Mouse (Mus musculus) forebrain, postnatal 0 days (tissue): ENCODE measurements around the gene Rab3ip. TPM values are rescaled to one million over a fixed set of nuclear protein-coding genes. Genes with fewer than 3 reads are reported as not detected.

Experiments
- ATAC-seq: fragments of 200-750 bp; cut with Nextera tagmentation; 2 replicates; pipeline ENCODE4 v1.8.0; 2017; ENCODE audit warnings: mild to moderate bottlenecking, moderate library complexity
- DNase-seq: peaks from one replicate; pipeline ENCODE4 v3.0.0-alpha.2; 2015
- H3K27ac ChIP-seq: fragments of 300-500 bp; sonication (generic); 2 replicates; pipeline ENCODE4 v1.5.1; 2014; ENCODE audit warnings: low read depth, mild to moderate bottlenecking, antibody characterized with exemption, low read length, moderate library complexity, mixed read lengths
- H3K27me3 ChIP-seq: fragments of 300-500 bp; sonication (generic); 2 replicates; pipeline ENCODE4 v1.6.1; 2014; ENCODE audit warnings: mild to moderate bottlenecking, low read length, mixed read lengths; ENCODE audit not compliant: insufficient read depth
- H3K36me3 ChIP-seq: fragments of 300-500 bp; sonication (generic); 2 replicates; pipeline ENCODE4 v1.6.1; 2014; ENCODE audit warnings: mild to moderate bottlenecking, moderate library complexity; ENCODE audit not compliant: insufficient read depth
- H3K4me1 ChIP-seq: fragments of 300-500 bp; sonication (generic); 2 replicates; pipeline ENCODE4 v1.6.1; 2014; ENCODE audit warnings: antibody characterized with exemption; ENCODE audit not compliant: insufficient read depth
- H3K4me2 ChIP-seq: fragments of 300-500 bp; sonication (generic); 2 replicates; pipeline ENCODE4 v1.6.1; 2014; ENCODE audit warnings: low read depth, mild to moderate bottlenecking, moderate library complexity
- H3K4me3 ChIP-seq: fragments of 300-500 bp; sonication (generic); 2 replicates; pipeline ENCODE4 v1.5.1; 2014; ENCODE audit warnings: low read depth, low read length, mixed read lengths
- H3K9ac ChIP-seq: fragments of 300-500 bp; sonication (generic); 2 replicates; pipeline ENCODE4 v1.6.1; 2014; ENCODE audit warnings: mild to moderate bottlenecking
- H3K9me3 ChIP-seq: fragments of 300-500 bp; sonication (generic); 2 replicates; pipeline ENCODE4 v1.6.1; 2016; ENCODE audit warnings: low read length
- CTCF ChIP-seq: sonication (generic); IDR thresholded peaks from 2 replicates; pipeline ENCODE4 v1.5.1; 2016; ENCODE audit warnings: antibody characterized with exemption, control low read depth, low read depth
- WGBS: fragments of 180-500 bp; shearing (Covaris S2); extraction: QIAGEN DNeasy Blood & Tissue Kit; methylation state at CpG from one replicate; pipeline ENCODE4 v1.1.7; 2014; 5-methylcytosine and 5-hydroxymethylcytosine counted together
- polyA plus RNA-seq: library from polyadenylated mRNA; unstranded; fragments of >200 nt; fragmentation: Nextera tagmentation; extraction: Ambion mirVana; gene quantifications from 2 replicates; pipeline ENCODE4 v1.2.1, GENCODE M21; 2015
- total RNA-seq: library from RNA; depleted of rRNA; stranded (reverse); fragments of >200 nt; gene quantifications from 2 replicates; pipeline ENCODE4 v1.2.3, GENCODE M21; 2014; rRNA removed

Rab3ip gene
- total RNA-seq (80.7 and 125 TPM in 2 replicates), polyA plus RNA-seq (37.3 and 41.8 TPM in 2 replicates)

GRCm38 (mm10) chr10:116950009-116950769 is at the start of gene Rab3ip:
Rab3ip (minus strand) TSS chr10:116950769.
- Histone ChIP-seq H3K36me3 (no peaks in the 10 kb centered on the region), H3K4me1 (peaks cover 8% of the 10 kb centered on the region), H3K4me3 (peak within 1 kb of the TSS; percentile 86), H3K27ac (peak within 1 kb of the TSS; percentile 76), H3K27me3 (no peaks in the 10 kb centered on the region), H3K9ac (peak within 1 kb of the TSS; percentile 62), H3K9me3 (no peaks in the 10 kb centered on the region), H3K4me2 (peak within 1 kb of the TSS; percentile 74)
- WGBS, result 1% methylated on average over 32 of the region's 103 CpGs
- peak; percentile 96 for ATAC-seq
- peak; percentile 87 for TF ChIP-seq CTCF
- peak; percentile 97 for DNase-seq

- Histone ChIP-seq H3K27ac (no peak overlapping the region), H3K9me3 (no peaks in the 10 kb centered on the region), H3K9ac (no peak overlapping the region), H3K4me3 (no peak overlapping the region), H3K36me3 (no peaks in the 10 kb centered on the region), H3K27me3 (no peaks in the 10 kb centered on the region), H3K4me2 (no peak overlapping the region), H3K4me1 (no peaks in the 10 kb centered on the region)
- 86% methylated on average over 17 of the region's 17 CpGs for WGBS
- no peak for TF ChIP-seq CTCF
- ATAC-seq (no peak), DNase-seq (no peak)
Measured at GRCm38 (mm10) chr10:116998716-116999455, 48.3 kb upstream of the Rab3ip start.

- TF ChIP-seq CTCF, result no peak
- H3K9ac ChIP-seq, result no peak overlapping the region
- no peaks in the 10 kb centered on the region for H3K36me3 ChIP-seq
- H3K4me1 ChIP-seq, result no peaks in the 10 kb centered on the region
- ATAC-seq, result no peak
- H3K4me2 ChIP-seq, result no peak overlapping the region
- H3K27me3 ChIP-seq, result no peaks in the 10 kb centered on the region
- no peak overlapping the region for H3K4me3 ChIP-seq
- no peak for DNase-seq
- no peak overlapping the region for H3K27ac ChIP-seq
- H3K9me3 ChIP-seq, result no peaks in the 10 kb centered on the region
- WGBS, result 82% methylated on average over 6 of the region's 6 CpGs
Measured at GRCm38 (mm10) chr10:116996236-116996600, 45.6 kb upstream of the Rab3ip start.

GRCm38 (mm10) chr10:116995584-116996235 is 45.1 kb upstream of the Rab3ip start:
- no peaks in the 10 kb centered on the region for H3K4me1 ChIP-seq
- 74% methylated on average over 6 of the region's 6 CpGs for WGBS
- H3K27ac ChIP-seq, result no peak overlapping the region
- H3K4me2 ChIP-seq, result no peak overlapping the region
- no peaks in the 10 kb centered on the region for H3K36me3 ChIP-seq
- no peak overlapping the region for H3K4me3 ChIP-seq
- no peak for ATAC-seq
- H3K9ac ChIP-seq, result no peak overlapping the region
- no peaks in the 10 kb centered on the region for H3K9me3 ChIP-seq
- DNase-seq, result no peak
- no peaks in the 10 kb centered on the region for H3K27me3 ChIP-seq
- no peak for TF ChIP-seq CTCF

- H3K4me2 ChIP-seq, result no peak overlapping the region
- no peak for DNase-seq
- no peaks in the 10 kb centered on the region for H3K4me1 ChIP-seq
- no peak for TF ChIP-seq CTCF
- no peaks in the 10 kb centered on the region for H3K9me3 ChIP-seq
- H3K27ac ChIP-seq, result no peak overlapping the region
- H3K36me3 ChIP-seq, result no peaks in the 10 kb centered on the region
- no peak overlapping the region for H3K4me3 ChIP-seq
- 92% methylated on average over 5 of the region's 5 CpGs for WGBS
- H3K27me3 ChIP-seq, result no peaks in the 10 kb centered on the region
- ATAC-seq, result no peak
- H3K9ac ChIP-seq, result no peak overlapping the region
Measured at GRCm38 (mm10) chr10:116995162-116995561, 44.6 kb upstream of the Rab3ip start.

- no peaks in the 10 kb centered on the region for H3K27me3 ChIP-seq
- no peaks in the 10 kb centered on the region for H3K9me3 ChIP-seq
- ATAC-seq (no peak), DNase-seq (no peak)
- H3K9ac ChIP-seq, result no peak overlapping the region
- H3K27ac ChIP-seq, result no peak overlapping the region
- no peaks in the 10 kb centered on the region for H3K36me3 ChIP-seq
- no peak overlapping the region for H3K4me3 ChIP-seq
- TF ChIP-seq CTCF, result no peak
- H3K4me2 ChIP-seq, result no peak overlapping the region
- WGBS, result 90% methylated on average over 8 of the region's 8 CpGs
- H3K4me1 ChIP-seq, result no peaks in the 10 kb centered on the region
Measured at GRCm38 (mm10) chr10:116993971-116994370, 43.4 kb upstream of the Rab3ip start.
